Mouse (Mus musculus) ES-E14 (cell line): ENCODE data around the gene Rpl36.

Experiments
- CHD2 ChIP-seq: IDR thresholded peaks from 2 replicates; pipeline ENCODE4 v1.6.1; 2014; ENCODE audit warnings: mild to moderate bottlenecking, low read depth, low read length, inconsistent platforms
- ZNF384 ChIP-seq: IDR thresholded peaks from 2 replicates; pipeline ENCODE4 v1.6.1; 2012; ENCODE audit warnings: low read depth, low read length, inconsistent platforms

DNA sequence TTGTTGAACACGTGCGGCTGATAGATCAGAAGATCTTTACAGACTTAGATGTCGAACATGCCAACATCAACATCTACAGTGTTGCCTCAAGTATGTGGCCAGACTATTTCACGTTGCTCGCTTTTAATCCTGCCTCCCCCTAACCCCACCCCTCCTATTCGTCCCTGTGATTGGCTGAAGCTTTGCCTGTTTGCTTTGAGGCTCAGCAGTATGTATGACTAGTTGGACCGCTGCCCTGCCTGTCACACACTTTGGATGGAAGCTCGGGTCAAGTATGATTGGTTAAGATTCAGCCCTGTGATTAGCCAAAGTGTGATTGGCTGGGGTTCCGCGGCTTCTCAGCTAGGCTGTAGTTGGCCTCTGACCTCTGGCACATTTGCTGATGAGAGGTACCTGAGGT, 38.6 kb downstream of the Rpl36 start:
- TF ChIP-seq ZNF384 (no peak), CHD2 (no peak)
